Mouse (Mus musculus): Measurements from ENCODE around the gene Slc35b4. TPM values are rescaled to one million over a fixed set of nuclear protein-coding genes. Genes with fewer than 3 reads are reported as not detected.

Slc35b4 gene
- polyA plus RNA-seq, 1 experiment from 2014 or later: 46.5 TPM

DNA sequence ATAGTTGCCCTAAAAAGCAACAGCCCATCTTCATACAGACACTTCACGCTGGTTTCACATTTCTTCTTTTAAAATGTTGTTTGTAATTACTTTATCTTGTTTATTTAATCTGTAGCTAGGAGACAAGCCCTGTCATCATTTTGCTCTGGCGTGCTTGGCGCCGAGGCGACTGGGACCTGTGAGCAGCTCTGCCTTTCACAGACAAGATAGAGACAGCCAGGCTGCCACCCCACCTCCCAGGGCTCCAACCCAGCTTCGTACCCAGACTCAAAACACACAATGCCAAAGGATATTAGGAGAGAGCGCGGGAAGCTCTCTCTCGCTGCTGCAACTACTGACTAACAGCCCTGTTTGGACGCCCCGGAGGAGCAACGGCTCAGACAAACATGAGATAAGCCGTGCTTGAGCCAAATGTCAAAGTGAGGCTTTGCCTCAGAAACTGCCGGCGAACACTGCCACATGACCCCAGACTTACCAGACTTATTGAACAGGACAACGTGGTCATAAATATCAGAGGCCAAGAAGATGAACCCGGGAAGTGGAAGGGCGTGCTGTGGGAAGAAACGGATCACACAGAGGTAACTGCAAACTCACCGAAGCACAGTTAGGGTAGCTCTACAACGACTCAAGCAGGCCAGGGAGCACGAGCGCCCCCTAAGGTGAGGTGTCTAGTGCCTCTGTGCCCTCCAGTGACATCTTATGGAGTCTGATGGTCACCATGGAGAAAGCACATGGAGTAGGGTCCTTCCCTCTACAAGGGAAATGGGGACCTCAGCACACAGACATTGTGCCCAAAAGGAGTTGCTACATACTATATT is 16.7 kb downstream of the Slc35b4 start:
- no peak overlapping the region for H3K4me3 ChIP-seq (replicated peaks; ENCODE audit: low read length)
- no peak overlapping the region for H3K4me2 ChIP-seq (replicated peaks)
- H3K27me3 ChIP-seq (ENCODE audit: control insufficient read depth, insufficient read depth, low read length): no peaks in the 10 kb centered on the region
- H3K4me1 ChIP-seq (replicated peaks; ENCODE audit: control insufficient read depth, insufficient read depth, low read length): 0 out of 2 replicates have a peak, but pooled peaks cover under 1% of the 10 kb centered on the region
- DNase-seq (ENCODE audit: low spot score): no peak
- no peak for ATAC-seq (ENCODE audit: low FRiP score)
- WGBS: 89% methylated on average over 23 of the region's 23 CpGs
- no peak overlapping the region for H3K27ac ChIP-seq
- peaks cover 76% of the 10 kb centered on the region for H3K36me3 ChIP-seq (replicated peaks; ENCODE audit: control insufficient read depth, insufficient read depth)
- H3K9ac ChIP-seq: no peak overlapping the region
- no peaks in the 10 kb centered on the region for H3K9me3 ChIP-seq (ENCODE audit: control insufficient read depth, low read length)

DNA sequence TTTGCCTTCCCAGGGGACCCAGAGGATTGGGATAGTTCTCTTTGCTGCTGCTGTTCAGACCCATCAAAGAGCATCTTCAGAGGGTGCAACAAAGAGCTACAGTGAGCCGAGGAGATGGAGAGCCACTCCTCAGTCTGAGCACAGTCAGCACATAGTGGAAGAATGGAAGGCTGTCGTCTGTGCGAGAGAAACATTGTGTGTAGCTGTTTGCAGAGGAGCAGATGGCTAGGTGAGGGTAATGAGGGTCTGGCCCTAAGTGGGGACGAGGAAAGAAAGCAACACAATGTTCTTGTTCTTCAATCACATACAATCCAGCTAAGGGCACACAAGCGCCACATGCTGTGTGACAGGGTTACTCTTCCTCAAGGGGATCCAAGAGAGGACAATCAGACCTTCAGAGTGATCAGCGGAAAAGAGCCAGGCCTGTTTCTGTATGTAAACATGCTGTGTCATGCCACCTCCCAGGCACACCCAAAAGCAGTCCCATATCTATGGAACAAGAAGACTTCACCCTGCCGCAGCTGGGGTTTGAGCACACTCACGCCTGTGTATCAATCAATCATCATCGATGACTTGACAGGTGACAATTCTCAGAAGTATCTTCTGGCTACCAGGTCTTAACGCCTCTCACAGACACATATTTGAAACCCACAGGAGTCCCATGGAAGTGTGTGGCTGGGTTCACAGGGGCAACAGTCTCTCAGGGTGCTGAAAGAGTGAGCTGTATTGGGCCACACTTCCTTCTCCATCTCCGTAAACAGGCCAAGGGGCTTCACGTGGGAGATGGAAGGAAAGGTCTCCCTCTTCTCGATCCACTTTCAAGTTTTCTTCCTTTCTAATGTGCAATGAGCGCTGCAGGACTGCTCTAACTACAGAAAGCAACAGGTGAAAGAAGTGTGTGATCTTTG is 19.8 kb downstream of the Slc35b4 start:
- Histone ChIP-seq H3K9ac (no peak overlapping the region), H3K27me3 (ENCODE audit: control insufficient read depth, insufficient read depth, low read length) (no peaks in the 10 kb centered on the region), H3K36me3 (replicated peaks; ENCODE audit: control insufficient read depth, insufficient read depth) (peaks cover 54% of the 10 kb centered on the region), H3K4me1 (replicated peaks; ENCODE audit: control insufficient read depth, insufficient read depth, low read length) (peaks cover 20% of the 10 kb centered on the region), H3K4me2 (replicated peaks) (no peak overlapping the region), H3K27ac (no peak overlapping the region), H3K9me3 (ENCODE audit: control insufficient read depth, low read length) (no peaks in the 10 kb centered on the region), H3K4me3 (replicated peaks; ENCODE audit: low read length) (no peak overlapping the region)
- 83% methylated on average over 14 of the region's 14 CpGs for WGBS
- ATAC-seq (ENCODE audit: low FRiP score) (no peak), DNase-seq (ENCODE audit: low spot score) (no peak)

DNA sequence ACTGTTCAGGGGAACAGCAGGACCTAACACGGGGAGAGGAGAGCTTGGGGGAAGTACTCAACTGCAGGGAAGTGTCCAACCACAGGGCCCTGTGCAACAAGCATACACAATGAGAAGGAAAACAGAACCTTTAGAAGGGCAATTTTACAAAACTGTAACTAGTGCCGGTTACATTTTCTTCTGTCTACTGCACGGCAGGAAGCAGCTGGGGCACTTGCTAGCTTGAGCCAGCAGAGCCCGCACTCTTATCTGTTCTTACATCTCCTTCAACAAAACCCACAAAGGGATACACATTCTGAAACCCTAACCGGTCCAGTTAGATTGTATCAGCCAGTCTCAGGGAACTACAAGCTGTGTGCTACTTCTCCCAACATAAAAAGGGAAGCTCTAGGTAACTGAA is 20.9 kb downstream of the Slc35b4 start:
- WGBS: 77% methylated on average over 5 of the region's 5 CpGs
- peaks cover 44% of the 10 kb centered on the region for H3K36me3 ChIP-seq (replicated peaks; ENCODE audit: control insufficient read depth, insufficient read depth)
- ATAC-seq (ENCODE audit: low FRiP score): no peak

DNA sequence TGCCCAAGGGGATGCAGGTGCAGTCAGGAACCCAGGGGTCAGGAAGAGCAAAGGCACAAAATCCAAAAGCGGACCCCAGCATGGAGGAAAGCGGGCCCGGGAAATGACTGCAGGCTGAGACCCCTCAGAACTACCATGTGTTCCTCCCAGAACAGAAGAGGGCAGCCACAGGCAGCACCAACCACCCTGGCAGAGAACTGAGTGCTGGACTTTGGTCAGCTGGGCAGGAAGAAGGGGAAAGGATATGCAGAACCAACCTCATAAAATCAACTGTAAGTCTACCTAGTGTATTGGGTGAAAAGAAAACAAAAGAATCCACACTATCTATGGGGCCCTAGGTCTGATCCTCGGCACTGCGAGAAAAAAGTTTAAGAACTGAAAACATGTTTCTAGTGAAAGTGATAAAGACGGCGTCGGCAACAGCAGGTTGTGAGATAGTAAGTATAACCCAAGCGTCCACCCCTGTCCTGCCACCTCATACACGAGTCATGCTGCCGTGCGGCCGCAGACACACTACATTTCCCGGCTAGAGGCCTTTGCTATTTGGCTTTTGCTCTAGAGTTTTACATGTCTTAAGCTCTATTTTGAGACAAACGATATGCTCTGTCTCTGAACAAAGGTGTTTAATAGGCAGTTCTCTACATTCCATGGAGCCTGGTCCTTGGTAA is 21.6 kb downstream of the Slc35b4 start:
- Histone ChIP-seq H3K27me3 (ENCODE audit: control insufficient read depth, insufficient read depth, low read length) (no peaks in the 10 kb centered on the region), H3K36me3 (replicated peaks; ENCODE audit: control insufficient read depth, insufficient read depth) (peaks cover 36% of the 10 kb centered on the region), H3K4me3 (replicated peaks; ENCODE audit: low read length) (no peak overlapping the region), H3K4me1 (replicated peaks; ENCODE audit: control insufficient read depth, insufficient read depth, low read length) (peaks cover 20% of the 10 kb centered on the region), H3K9me3 (ENCODE audit: control insufficient read depth, low read length) (no peaks in the 10 kb centered on the region), H3K9ac (no peak overlapping the region), H3K27ac (peak overlapping the region; percentile 62), H3K4me2 (replicated peaks) (no peak overlapping the region)
- 94% methylated on average over 15 of the region's 15 CpGs for WGBS
- ATAC-seq (ENCODE audit: low FRiP score) (no peak), DNase-seq (ENCODE audit: low spot score) (no peak)

More for the DNA sequence above, 20.9 kb downstream of the Slc35b4 start:
- DNase-seq (ENCODE audit: low spot score): no peak
- Histone ChIP-seq H3K27ac (no peak overlapping the region), H3K4me1 (replicated peaks; ENCODE audit: control insufficient read depth, insufficient read depth, low read length) (peaks cover 20% of the 10 kb centered on the region), H3K4me3 (replicated peaks; ENCODE audit: low read length) (no peak overlapping the region), H3K4me2 (replicated peaks) (no peak overlapping the region), H3K9ac (no peak overlapping the region), H3K9me3 (ENCODE audit: control insufficient read depth, low read length) (no peaks in the 10 kb centered on the region), H3K27me3 (ENCODE audit: control insufficient read depth, insufficient read depth, low read length) (no peaks in the 10 kb centered on the region)

DNA sequence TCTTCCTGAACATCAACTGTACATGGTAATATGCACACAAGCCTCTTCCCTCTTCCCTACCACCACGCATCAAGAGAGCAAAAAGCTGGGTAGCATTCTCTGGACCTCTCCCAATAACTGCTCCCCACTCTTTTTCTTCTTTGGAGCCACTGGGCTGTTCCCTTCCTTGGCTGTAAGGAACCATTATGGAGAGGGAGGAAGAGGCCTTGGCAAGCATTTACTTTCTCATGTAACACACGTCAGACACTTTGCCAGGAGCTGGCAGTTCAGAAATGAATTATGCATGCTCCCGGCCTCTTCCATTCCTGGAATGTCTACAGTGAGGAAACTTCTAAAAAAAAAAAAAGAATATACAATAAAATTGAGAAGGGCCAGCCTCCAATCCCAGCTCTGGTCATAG is 22.7 kb downstream of the Slc35b4 start:
- Histone ChIP-seq H3K9ac (no peak overlapping the region), H3K4me1 (replicated peaks; ENCODE audit: control insufficient read depth, insufficient read depth, low read length) (peaks cover 20% of the 10 kb centered on the region), H3K4me2 (replicated peaks) (no peak overlapping the region), H3K9me3 (ENCODE audit: control insufficient read depth, low read length) (no peaks in the 10 kb centered on the region), H3K36me3 (replicated peaks; ENCODE audit: control insufficient read depth, insufficient read depth) (peaks cover 26% of the 10 kb centered on the region), H3K27me3 (ENCODE audit: control insufficient read depth, insufficient read depth, low read length) (no peaks in the 10 kb centered on the region), H3K27ac (peak overlapping the region; percentile 74), H3K4me3 (replicated peaks; ENCODE audit: low read length) (no peak overlapping the region)
- DNase-seq (ENCODE audit: low spot score): peak; percentile 60
- WGBS: 37% methylated on average over 3 of the region's 3 CpGs
- ATAC-seq (ENCODE audit: low FRiP score): peak; percentile 76; the same call in 1 of the 2 replicates

DNA sequence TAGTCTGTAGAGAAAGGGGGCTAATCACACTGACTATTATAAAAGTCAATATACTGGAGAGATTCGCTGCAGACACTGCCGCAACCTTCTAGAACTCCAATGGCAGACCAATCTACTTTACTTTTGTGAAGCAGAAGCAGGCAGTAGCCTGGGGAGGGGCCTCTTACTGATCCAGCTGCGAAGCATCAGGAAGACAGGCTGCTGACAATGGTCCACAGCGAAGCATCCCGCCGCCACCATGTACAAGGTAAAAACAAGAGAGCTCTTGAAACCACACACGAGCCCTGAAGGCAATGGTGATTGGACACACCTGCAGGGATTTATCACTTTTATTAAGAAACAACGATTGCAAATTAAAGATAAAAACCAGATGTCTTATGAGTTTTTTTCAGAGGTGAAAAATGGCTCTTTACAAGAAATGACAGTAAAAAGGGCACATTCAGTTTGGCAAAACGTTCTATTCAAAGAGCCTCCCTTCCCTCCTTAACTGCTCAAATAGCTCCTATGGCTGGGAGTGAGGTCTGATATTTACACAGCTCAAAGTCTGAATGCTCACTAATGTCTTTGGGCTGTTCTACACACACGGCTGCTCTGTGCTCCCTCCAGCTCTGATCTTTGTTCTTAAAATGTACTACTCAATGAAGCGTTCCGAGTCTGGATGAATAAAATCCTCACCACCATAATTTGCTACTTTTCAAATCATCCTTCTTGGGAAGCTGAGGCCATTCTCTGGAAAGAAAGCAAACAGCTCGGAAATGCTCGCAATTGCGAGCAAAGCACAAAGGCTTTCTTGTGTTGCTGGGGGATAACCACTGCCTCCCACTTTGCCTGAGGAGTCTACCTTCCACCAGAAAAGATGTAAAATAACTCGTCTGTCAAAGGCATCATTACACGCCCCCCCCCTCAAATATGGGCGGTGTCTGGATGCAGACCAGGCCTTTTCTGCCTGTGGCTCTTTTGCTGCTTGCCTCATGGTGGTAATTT is 23.6 kb downstream of the Slc35b4 start:
- ATAC-seq (ENCODE audit: low FRiP score): no peak; the same call in 1 of the 2 replicates
- H3K36me3 ChIP-seq (replicated peaks; ENCODE audit: control insufficient read depth, insufficient read depth): peaks cover 17% of the 10 kb centered on the region
- H3K9ac ChIP-seq: no peak overlapping the region
- WGBS: 56% methylated on average over 18 of the region's 18 CpGs
- peak overlapping the region; percentile 74 for H3K27ac ChIP-seq
- H3K9me3 ChIP-seq (ENCODE audit: control insufficient read depth, low read length): no peaks in the 10 kb centered on the region
- H3K4me3 ChIP-seq (replicated peaks; ENCODE audit: low read length): no peak overlapping the region
- DNase-seq (ENCODE audit: low spot score): no peak
- H3K4me2 ChIP-seq (replicated peaks): no peak overlapping the region; the same call in 1 of the 2 replicates
- no peaks in the 10 kb centered on the region for H3K27me3 ChIP-seq (ENCODE audit: control insufficient read depth, insufficient read depth, low read length)
- H3K4me1 ChIP-seq (replicated peaks; ENCODE audit: control insufficient read depth, insufficient read depth, low read length): peaks cover 20% of the 10 kb centered on the region

DNA sequence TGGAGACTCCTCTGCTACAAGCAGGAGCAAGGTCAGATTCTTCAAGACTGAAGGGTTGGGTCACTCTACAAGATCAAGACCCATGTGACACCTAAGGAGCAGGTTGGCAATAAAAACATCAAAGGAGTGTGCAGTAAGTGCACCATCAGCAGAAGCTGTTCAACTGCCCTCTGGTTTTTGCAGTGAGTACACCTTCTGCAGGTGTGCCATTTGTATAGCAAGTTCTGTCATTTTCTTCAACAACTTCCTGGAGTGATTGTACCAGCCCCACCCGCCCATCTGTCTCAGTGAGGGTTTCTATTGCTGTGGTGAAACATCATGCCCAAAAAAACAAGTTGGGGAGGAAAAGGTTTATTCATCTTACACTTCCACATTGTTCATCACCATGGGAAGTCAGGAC is 27.1 kb downstream of the Slc35b4 start:
- Histone ChIP-seq H3K9ac (no peak overlapping the region), H3K4me3 (replicated peaks; ENCODE audit: low read length) (no peak overlapping the region), H3K27me3 (ENCODE audit: control insufficient read depth, insufficient read depth, low read length) (no peaks in the 10 kb centered on the region), H3K27ac (no peak overlapping the region), H3K36me3 (replicated peaks; ENCODE audit: control insufficient read depth, insufficient read depth) (no peaks in the 10 kb centered on the region), H3K9me3 (ENCODE audit: control insufficient read depth, low read length) (no peaks in the 10 kb centered on the region), H3K4me2 (replicated peaks) (no peak overlapping the region), H3K4me1 (replicated peaks; ENCODE audit: control insufficient read depth, insufficient read depth, low read length) (peaks cover 16% of the 10 kb centered on the region)
- 81% methylated on average over 1 of the region's 1 CpGs for WGBS
- ATAC-seq (ENCODE audit: low FRiP score): no peak
- DNase-seq (ENCODE audit: low spot score): no peak

DNA sequence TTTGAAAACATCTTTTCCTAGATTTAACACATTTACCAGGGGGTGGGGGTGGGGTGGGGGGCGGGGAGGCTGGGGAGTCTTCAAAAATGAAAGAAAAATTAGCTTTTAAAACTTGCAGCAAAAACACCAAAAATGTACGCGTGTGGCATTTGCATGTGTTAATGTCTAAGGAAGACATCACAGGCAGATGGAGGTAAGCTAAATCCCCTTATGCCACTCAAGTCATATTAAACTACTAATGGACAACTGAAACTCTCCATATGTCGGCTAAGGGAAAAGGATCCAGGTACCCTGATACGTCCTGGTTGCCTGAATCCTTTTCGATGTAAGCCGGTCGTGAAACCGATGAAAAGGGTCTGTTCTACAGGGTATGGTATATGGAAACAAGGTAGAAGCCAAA is 27.8 kb downstream of the Slc35b4 start:
- peaks cover 11% of the 10 kb centered on the region for H3K4me1 ChIP-seq (replicated peaks; ENCODE audit: control insufficient read depth, insufficient read depth, low read length)
- ATAC-seq (ENCODE audit: low FRiP score) (no peak), DNase-seq (ENCODE audit: low spot score) (no peak)
- no peak overlapping the region for H3K4me3 ChIP-seq (replicated peaks; ENCODE audit: low read length)
- no peak overlapping the region for H3K4me2 ChIP-seq (replicated peaks)
- no peaks in the 10 kb centered on the region for H3K27me3 ChIP-seq (ENCODE audit: control insufficient read depth, insufficient read depth, low read length)
- no peak overlapping the region for H3K9ac ChIP-seq
- H3K9me3 ChIP-seq (ENCODE audit: control insufficient read depth, low read length): no peaks in the 10 kb centered on the region
- no peak overlapping the region for H3K27ac ChIP-seq
- H3K36me3 ChIP-seq (replicated peaks; ENCODE audit: control insufficient read depth, insufficient read depth): no peaks in the 10 kb centered on the region
- 94% methylated on average over 9 of the region's 9 CpGs for WGBS

Data from hindbrain, embryonic 14.5 days (tissue).